Mouse (Mus musculus) left cerebral cortex, postnatal 10 days (tissue): ENCODE results near the gene B3gat2. TPM values are rescaled to one million over a fixed set of nuclear protein-coding genes. Genes with fewer than 3 reads are reported as not detected.

Experiments used
- DNase-seq, 2 experiments: peaks; one replicate each; pipeline ENCODE4 v3.0.0; 2021 to 2022; ENCODE audit warnings: low spot score in 2 of 2, mixed read lengths in 1 of 2; ENCODE audit errors: extremely low spot score in 1 of 2
- intact Hi-C: fragments of 180-260 bp; cut with DNase I; formaldehyde crosslinking; loops from one replicate; pipeline ENCODE4 v1.15.1; 2025
- total RNA-seq, 2 experiments: library from RNA; stranded (reverse); gene quantifications; 2 replicates each; pipeline ENCODE4 v1.2.3; 2021

Gene B3gat2
- total RNA-seq: 10 to 100 TPM; 14.7 to 17.1 TPM

GRCm38 (mm10) chr1:23761502-23762135, at the start of gene B3gat2:
Gene B3gat2 (plus strand): TSS chr1:23761753.
- DNase-seq: peak in 1 of 2 experiments; percentile 66
- intact Hi-C loops: loop anchor here (5.0 to 10.0 kb wide), 4 partner anchors 36 to 486 kb away; no protein-coding TSS in a partner anchor

- intact Hi-C loops: no loop called here
- no peak for DNase-seq
Observed at GRCm38 (mm10) chr1:23720326-23720725, 41.2 kb upstream of the B3gat2 start.

DNA sequence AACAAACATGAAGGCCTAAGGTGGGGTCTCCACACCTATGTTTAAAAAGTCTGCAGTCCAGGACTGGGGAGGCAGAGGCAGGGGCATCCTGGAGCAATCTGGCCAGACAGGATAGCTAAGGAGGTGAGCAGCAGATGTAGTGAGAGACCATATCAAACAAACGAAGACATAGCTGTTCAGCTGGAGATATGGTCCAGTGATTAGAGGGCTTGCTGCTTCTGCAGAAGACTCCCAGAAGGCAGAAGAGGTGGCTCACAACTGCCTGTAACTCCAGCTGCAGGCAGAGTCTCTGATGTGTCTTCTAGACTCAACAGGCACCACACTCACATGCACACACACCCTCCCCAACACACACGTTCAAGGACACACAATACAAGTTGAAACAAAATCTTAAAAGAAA, 40.5 kb upstream of the B3gat2 start:
- intact Hi-C loops: no loop called here
- DNase-seq: no peak

GRCm38 (mm10) chr1:23722469-23723372, 38.8 kb upstream of the B3gat2 start:
- DNase-seq: no peak
- intact Hi-C loops: no loop called here

DNA sequence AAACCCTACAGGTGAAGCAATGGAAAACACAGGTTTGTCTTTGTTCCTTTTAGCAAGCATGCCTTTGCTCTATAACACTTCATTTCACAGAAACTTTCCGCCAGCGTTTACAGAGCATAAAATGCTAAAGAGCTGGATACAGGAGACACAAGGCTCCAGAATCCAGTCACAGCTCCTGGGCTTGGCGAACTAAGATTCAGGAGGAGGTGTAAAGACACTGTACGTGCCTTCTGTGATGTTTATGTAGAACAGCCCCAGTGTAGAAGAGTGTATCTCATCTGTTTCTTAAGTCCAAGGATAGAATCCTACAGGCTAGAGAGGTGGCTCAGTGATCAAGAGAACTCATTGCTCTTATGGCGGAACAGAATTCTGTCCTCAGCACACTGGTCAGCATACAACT, 30.2 kb upstream of the B3gat2 start:
- intact Hi-C loops: no loop called here
- no peak for DNase-seq

- DNase-seq: no peak
- intact Hi-C loops: no loop called here
Observed at GRCm38 (mm10) chr1:23750864-23751532, 10.6 kb upstream of the B3gat2 start.

GRCm38 (mm10) chr1:23753091-23753490, 8.5 kb upstream of the B3gat2 start:
- no peak for DNase-seq
- intact Hi-C loops: no loop called here

- no peak for DNase-seq
- intact Hi-C loops: no loop called here
Observed at GRCm38 (mm10) chr1:23753591-23753990, 8.0 kb upstream of the B3gat2 start.

- intact Hi-C loops: no loop called here
- no peak for DNase-seq
Observed at GRCm38 (mm10) chr1:23754340-23754739, 7.2 kb upstream of the B3gat2 start.

- DNase-seq: no peak
- intact Hi-C loops: no loop called here
Observed at GRCm38 (mm10) chr1:23754967-23755366, 6.6 kb upstream of the B3gat2 start.

DNA sequence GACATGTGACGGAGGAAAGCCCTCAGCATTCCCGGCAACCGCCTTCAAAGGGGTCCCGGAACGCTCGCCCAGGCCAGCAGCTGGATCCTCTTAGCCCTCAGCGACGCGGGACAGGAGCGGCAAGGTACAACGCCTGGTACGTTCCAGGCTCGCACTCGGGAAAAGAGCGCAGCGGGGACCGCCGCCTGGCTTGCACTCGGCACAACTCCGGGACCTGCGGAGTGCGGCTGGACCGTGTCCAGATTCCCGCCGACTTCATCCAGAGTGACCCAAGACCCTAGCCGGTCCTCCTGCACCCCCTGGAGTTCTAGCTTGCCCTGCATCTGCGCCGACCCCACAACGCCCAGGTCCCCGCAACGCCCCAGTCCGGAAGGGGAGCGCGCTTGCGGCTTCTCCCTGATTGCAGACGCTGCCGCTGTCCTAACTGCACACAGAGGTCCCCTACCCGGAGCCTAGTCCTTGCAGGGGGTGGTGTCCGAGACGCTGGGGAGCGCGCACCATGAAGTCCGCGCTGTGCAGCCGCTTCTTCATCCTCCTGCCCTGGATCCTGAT, 659 bp downstream of the B3gat2 start:
- peak; percentile 17 to 56 for DNase-seq
- intact Hi-C loops: loop anchor here (5.0 to 10.0 kb wide), 4 partner anchors 35 to 485 kb away; no protein-coding TSS in a partner anchor

- intact Hi-C loops: loop anchor here (5.0 to 10.0 kb wide), 4 partner anchors 34 to 484 kb away; no protein-coding TSS in a partner anchor
- DNase-seq: peak; percentile 93
Observed at GRCm38 (mm10) chr1:23762782-23763630, 1.5 kb downstream of the B3gat2 start.

- DNase-seq: peak in 1 of 2 experiments; percentile 33
- intact Hi-C loops: loop anchor here (5.0 to 10.0 kb wide), 4 partner anchors 34 to 484 kb away; no protein-coding TSS in a partner anchor
Observed at GRCm38 (mm10) chr1:23763726-23764125, 2.2 kb downstream of the B3gat2 start.

DNA sequence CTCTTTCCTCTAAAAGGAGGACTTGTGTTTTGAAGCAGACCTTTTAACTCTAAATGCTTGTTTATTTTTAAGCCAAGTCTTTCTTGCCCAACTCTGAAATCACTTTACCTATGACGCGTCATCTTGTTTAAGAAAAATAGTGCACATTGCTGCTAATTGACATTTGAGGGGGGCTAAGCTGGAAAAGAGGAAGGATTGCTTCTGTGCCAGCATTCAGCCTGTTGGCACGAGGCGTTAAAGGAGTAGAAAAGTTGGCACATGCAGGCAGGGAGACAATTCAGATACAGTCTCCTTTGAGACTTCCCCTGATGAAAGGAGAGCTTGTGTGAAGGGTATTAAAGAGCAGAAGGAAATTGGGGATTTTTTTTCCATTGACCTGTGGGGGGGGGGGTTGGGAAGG, 3.2 kb downstream of the B3gat2 start:
- intact Hi-C loops: loop anchor here (5.0 to 10.0 kb wide), 4 partner anchors 33 to 483 kb away; no protein-coding TSS in a partner anchor

GRCm38 (mm10) chr1:23773039-23773438, 11.5 kb downstream of the B3gat2 start:
- DNase-seq: no peak
- intact Hi-C loops: no loop called here

More for the DNA sequence above, 3.2 kb downstream of the B3gat2 start:
- DNase-seq: peak in 1 of 2 experiments; percentile 26

- intact Hi-C loops: no loop called here
- peak; percentile 19 to 77 for DNase-seq
Observed at GRCm38 (mm10) chr1:23792737-23793533, 31.4 kb downstream of the B3gat2 start.

DNA sequence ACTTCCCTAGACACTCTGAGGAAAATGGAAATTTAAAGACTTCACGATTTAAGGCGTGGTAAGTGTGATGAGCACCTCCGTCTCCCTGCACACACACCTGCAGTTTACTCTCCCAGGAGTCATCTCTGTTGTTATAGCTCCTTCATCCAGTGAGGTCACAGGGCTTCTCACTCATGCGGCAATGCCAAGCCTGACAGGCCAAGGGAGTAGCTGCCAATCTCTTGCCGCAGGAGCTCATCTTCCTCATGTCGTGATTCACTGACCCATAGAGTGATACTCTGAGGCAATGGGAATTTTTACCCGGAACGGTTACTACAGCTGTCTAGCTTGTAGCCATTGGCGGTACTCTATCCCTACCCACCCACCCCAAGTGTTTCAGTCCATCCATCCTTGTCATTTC, 36.8 kb downstream of the B3gat2 start:
- DNase-seq: no peak
- intact Hi-C loops: loop anchor here (5.0 kb wide), 1 partner anchor 36 kb away; the partner anchor contains the start of gene B3gat2
